Mouse (Mus musculus): ENCODE measurements at regions not wholly inside any gene's neighbourhood (a gene's known extent, or its start where the extent isn't known, plus 50 kb on each side); places are given as distances from the start of the nearest gene placed in this dataset.

DNA sequence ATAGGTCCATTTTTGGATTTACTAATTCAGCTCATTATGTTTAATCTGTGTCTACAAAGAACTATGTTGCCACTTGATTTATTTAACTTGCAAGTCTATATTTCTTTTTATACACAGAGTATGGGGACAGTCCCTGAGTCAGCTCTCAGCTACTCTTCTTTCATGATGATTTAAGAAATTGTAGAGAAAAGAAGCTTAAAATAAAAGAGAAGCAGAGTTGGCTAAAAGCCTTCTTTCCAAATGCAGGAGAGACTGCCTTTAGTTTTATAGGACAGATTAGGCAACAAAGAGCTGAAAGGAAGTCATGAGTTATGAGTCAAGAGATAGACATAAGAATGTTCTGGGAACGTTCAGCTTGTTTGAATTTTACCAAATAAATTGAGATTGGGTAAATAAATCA is 1070.9 kb upstream of the Lrrc6 start:
- no peak for TF ChIP-seq USF1 (IDR thresholded peaks at IDR 0.05; ENCODE audit: low read depth)
- no peak for TF ChIP-seq CTCF (IDR thresholded peaks at IDR 0.05; ENCODE audit: control insufficient read depth, insufficient read depth, insufficient read length)
- TF ChIP-seq MYOD1 (IDR thresholded peaks at IDR 0.05; ENCODE audit: control insufficient read depth, insufficient read length, low read depth) = no peak
- no peak for TF ChIP-seq CEBPB (IDR thresholded peaks at IDR 0.05; ENCODE audit: low read depth)
